Mouse (Mus musculus): Measurements from ENCODE around the gene Med19. TPM values are rescaled to one million over a fixed set of nuclear protein-coding genes. Genes with fewer than 3 reads are reported as not detected.

Med19 gene
- polyA plus RNA-seq, 1 experiment from 2014 or later: 34.5 TPM

Other genes starting within 250 kb of the Med19 start
- gene Tfpi, start 201.6 kb upstream of the Med19 start, polyA plus RNA-seq (2015; fragmentation: Nextera tagmentation; extraction: Ambion mirVana): 25.7 and 28.2 TPM in 2 replicates
- gene Ctnnd1, start 27.6 kb upstream of the Med19 start, polyA plus RNA-seq (2015; fragmentation: Nextera tagmentation; extraction: Ambion mirVana): 42.7 and 45.7 TPM in 2 replicates
- 0.22 and 0.45 TPM in 2 replicates for gene Btbd18, start 19.3 kb upstream of the Med19 start, polyA plus RNA-seq (2015; fragmentation: Nextera tagmentation; extraction: Ambion mirVana)
- 310 and 320 TPM in 2 replicates for gene Selenoh, start 7.6 kb upstream of the Med19 start, polyA plus RNA-seq (2015; fragmentation: Nextera tagmentation; extraction: Ambion mirVana)
- not detected in 2 replicates for gene Gm28635, start 361 bp upstream of the Med19 start, polyA plus RNA-seq (2015; fragmentation: Nextera tagmentation; extraction: Ambion mirVana)
- 111 and 113 TPM in 2 replicates for gene Tmx2, start 738 bp downstream of the Med19 start, polyA plus RNA-seq (2015; fragmentation: Nextera tagmentation; extraction: Ambion mirVana)
- gene Zdhhc5, start 36.8 kb downstream of the Med19 start, polyA plus RNA-seq (2015; fragmentation: Nextera tagmentation; extraction: Ambion mirVana): 25.6 and 27.8 TPM in 2 replicates
- gene Clp1, start 48.9 kb downstream of the Med19 start, polyA plus RNA-seq (2015; fragmentation: Nextera tagmentation; extraction: Ambion mirVana): 39.7 and 41.0 TPM in 2 replicates
- 10.2 and 11.2 TPM in 2 replicates for gene Ypel4, start 55.7 kb downstream of the Med19 start, polyA plus RNA-seq (2015; fragmentation: Nextera tagmentation; extraction: Ambion mirVana)
- gene Gm19426, start 65.3 kb downstream of the Med19 start, polyA plus RNA-seq (2015; fragmentation: Nextera tagmentation; extraction: Ambion mirVana): 11.4 and 12.9 TPM in 2 replicates
- gene Serping1, start 97.0 kb downstream of the Med19 start, polyA plus RNA-seq (2015; fragmentation: Nextera tagmentation; extraction: Ambion mirVana): 25.4 and 30.1 TPM in 2 replicates
- gene Ube2l6, start 120.4 kb downstream of the Med19 start, polyA plus RNA-seq (2015; fragmentation: Nextera tagmentation; extraction: Ambion mirVana): 31.8 and 32.9 TPM in 2 replicates
- 0.14 and 0.27 TPM in 2 replicates for gene Smtnl1, start 144.2 kb downstream of the Med19 start, polyA plus RNA-seq (2015; fragmentation: Nextera tagmentation; extraction: Ambion mirVana)
- gene Timm10, start 148.6 kb downstream of the Med19 start, polyA plus RNA-seq (2015; fragmentation: Nextera tagmentation; extraction: Ambion mirVana): 47.8 and 51.3 TPM in 2 replicates
- gene Slc43a1, start 160.4 kb downstream of the Med19 start, polyA plus RNA-seq (2015; fragmentation: Nextera tagmentation; extraction: Ambion mirVana): 16.8 and 18.9 TPM in 2 replicates
- gene Rtn4rl2, start 208.3 kb downstream of the Med19 start, polyA plus RNA-seq (2015; fragmentation: Nextera tagmentation; extraction: Ambion mirVana): 0.65 and 1.1 TPM in 2 replicates

All from limb, embryonic 13.5 days (tissue).